Mouse (Mus musculus): ENCODE data around the gene Lyrm7.

DNA sequence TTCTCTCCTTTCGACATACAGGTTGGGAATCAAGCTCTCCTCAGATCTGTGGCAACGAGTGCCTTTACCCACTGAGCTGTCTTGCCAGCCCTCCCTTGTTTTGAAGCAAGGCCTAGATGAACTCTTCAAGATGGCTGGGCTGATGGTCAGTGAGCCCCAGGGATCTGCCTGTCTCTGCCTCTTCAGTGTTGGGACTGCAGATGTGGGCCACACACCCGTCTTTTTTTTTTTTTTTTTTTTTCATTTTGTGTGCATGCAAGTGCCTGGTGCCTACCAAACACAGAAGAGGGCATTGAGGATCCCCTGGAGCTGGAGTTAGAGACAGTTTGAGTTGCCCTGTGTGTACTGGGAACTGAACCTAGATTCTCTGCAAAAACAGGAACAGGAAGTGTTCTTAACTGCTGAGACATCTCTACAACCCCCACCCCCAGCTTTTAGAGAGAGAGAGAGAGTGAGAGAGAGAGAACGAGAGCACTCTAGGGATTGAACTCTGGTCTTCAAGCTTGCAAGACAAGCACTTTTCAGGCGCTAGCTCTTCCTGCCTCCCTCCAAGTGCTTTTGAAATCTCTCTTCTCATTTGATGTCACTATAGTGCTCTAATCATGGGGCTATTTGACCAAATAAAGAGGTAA lies 23.6 kb upstream of the Lyrm7 start:
- TF ChIP-seq CTCF (IDR thresholded peaks at IDR 0.05; ENCODE audit: extremely low read depth, insufficient read length, insufficient replicate concordance, low read depth, low read length): no peak
- TF ChIP-seq POLR2A (IDR thresholded peaks at IDR 0.05; ENCODE audit: low read depth, low read length): no peak
